Mouse (Mus musculus): ENCODE data around the gene Hnf1a.

DNA sequence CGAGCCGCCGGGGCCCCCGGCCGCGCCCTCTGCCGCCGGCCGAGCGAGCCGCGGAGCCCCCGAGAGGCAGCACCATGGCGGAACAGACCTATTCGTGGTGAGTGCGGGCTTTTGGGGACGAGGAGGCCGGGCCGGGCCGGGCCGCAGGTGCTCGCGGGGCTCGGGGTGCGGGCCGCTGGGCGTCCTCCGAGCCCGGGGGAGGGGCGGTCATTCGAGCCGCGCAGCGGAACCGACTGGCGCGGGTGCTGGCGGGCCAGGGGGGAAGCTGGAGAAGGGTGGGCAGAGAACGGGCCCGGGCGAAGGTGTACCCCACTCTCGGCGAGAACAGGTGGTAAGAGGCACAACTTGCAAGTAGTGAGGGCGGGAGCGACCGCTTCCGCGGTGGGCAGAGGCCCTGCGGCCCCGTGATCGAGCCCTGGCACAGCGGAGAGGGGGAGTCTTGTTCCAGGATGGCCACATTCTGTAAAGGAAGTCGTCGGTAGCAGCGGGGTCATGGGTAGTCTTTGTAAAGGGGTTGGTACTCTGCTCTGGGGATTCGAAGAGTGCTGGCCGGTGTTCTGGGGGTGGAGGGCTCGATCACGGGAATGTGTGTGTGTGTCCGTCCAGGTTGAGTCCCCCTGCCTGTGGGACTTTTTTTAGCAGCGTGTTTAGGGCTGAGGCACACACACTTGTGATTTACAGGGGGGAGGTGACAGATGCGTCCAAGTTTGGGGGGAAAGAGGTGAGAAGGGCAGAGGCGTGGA lies 40.8 kb upstream of the Hnf1a start:
- TF ChIP-seq CTCF (IDR thresholded peaks at IDR 0.05; ENCODE audit: low read depth) = peak; percentile 39
- TF ChIP-seq EP300 (optimal IDR thresholded peaks at IDR 0.05) = no peak

Data from stomach, postnatal 0 days (tissue).